In genomic region chr1:87149422-87149821, GRCm38 (mm10) we compare ENCODE assay signal across 23 mouse cellular contexts. TPM values are rescaled to one million over a fixed set of nuclear protein-coding genes. Genes with fewer than 3 reads are reported as not detected.
DNase-seq lines count a peak whose midpoint lies in the region; ATAC-seq and TF ChIP-seq lines count a peak whose summit lies in the region.
"Had no signal": no experiment of that assay in that cellular context is flagged by ENCODE, and none has a peak within 500 bp of the region (broad histone marks: within the 10 kb centered on the region; RNA-seq: fewer than 3 reads in every experiment).

No protein-coding gene starts in this region.

- 0 out of 2 replicates have a peak, but pooled peaks have one; percentile 16 for ATAC-seq in forebrain, embryonic 11.5 days (replicated peaks; ENCODE audit: low FRiP score)
- no peak for ATAC-seq in forebrain, postnatal 0 days
- no peak for ATAC-seq in lung, postnatal 0 days
- ATAC-seq: forebrain, embryonic 14.5 days; Patski had no signal

- H3K27me3 ChIP-seq in forebrain, embryonic 11.5 days (ENCODE audit: control insufficient read depth, insufficient read depth, low read length), result peaks cover 31% of the 10 kb centered on the region
- H3K27me3 ChIP-seq in forebrain, postnatal 0 days (ENCODE audit: insufficient read depth, low read length), result peaks cover 35% of the 10 kb centered on the region
- H3K27me3 ChIP-seq in lung, postnatal 0 days (replicated peaks; ENCODE audit: insufficient read depth, low read length), result peaks cover 31% of the 10 kb centered on the region
- no peaks in the 10 kb centered on the region for H3K27me3 ChIP-seq in splenic B cell, adult 2 months (ENCODE audit: control insufficient read depth, insufficient read depth, low read length, poor library complexity, severe bottlenecking)

- no peak overlapping the region for H3K9ac ChIP-seq in forebrain, embryonic 11.5 days (ENCODE audit: low read length)
- H3K9ac ChIP-seq in forebrain, postnatal 0 days, result no peak overlapping the region
- no peak overlapping the region for H3K9ac ChIP-seq in lung, postnatal 0 days (replicated peaks; ENCODE audit: low read depth)
- H3K9ac ChIP-seq: heart, embryonic 13.5 days; limb, embryonic 12.5 days had no signal

- TF ChIP-seq CTCF in forebrain, postnatal 0 days (IDR thresholded peaks at IDR 0.05; ENCODE audit: low read depth), result no peak
- no peak for TF ChIP-seq CTCF in lung, postnatal 0 days (IDR thresholded peaks at IDR 0.05)

- no peaks in the 10 kb centered on the region for H3K36me3 ChIP-seq in forebrain, embryonic 11.5 days (ENCODE audit: control insufficient read depth, insufficient read depth, low read length)
- no peaks in the 10 kb centered on the region for H3K36me3 ChIP-seq in forebrain, postnatal 0 days (ENCODE audit: insufficient read depth)
- H3K36me3 ChIP-seq in lung, postnatal 0 days (ENCODE audit: insufficient read depth, low read length), result no peaks in the 10 kb centered on the region
- H3K36me3 ChIP-seq in splenic B cell, adult 2 months (ENCODE audit: control insufficient read depth, insufficient read depth, low read length, poor library complexity, severe bottlenecking), result no peaks in the 10 kb centered on the region
- H3K36me3 ChIP-seq: heart, embryonic 13.5 days; limb, embryonic 12.5 days had no signal

- H3K27ac ChIP-seq in forebrain, embryonic 11.5 days (ENCODE audit: low read depth, low read length), result no peak overlapping the region
- no peak overlapping the region for H3K27ac ChIP-seq in forebrain, postnatal 0 days (ENCODE audit: low read depth, low read length)
- H3K27ac ChIP-seq in lung, postnatal 0 days (ENCODE audit: low read length), result no peak overlapping the region
- H3K27ac ChIP-seq: heart, embryonic 13.5 days; limb, embryonic 12.5 days had no signal

- TF ChIP-seq EP300 in lung, postnatal 0 days (IDR thresholded peaks at IDR 0.05), result no peak

- no peaks in the 10 kb centered on the region for H3K9me3 ChIP-seq in forebrain, embryonic 11.5 days (ENCODE audit: control insufficient read depth, low read length)
- no peaks in the 10 kb centered on the region for H3K9me3 ChIP-seq in forebrain, postnatal 0 days (ENCODE audit: low read length)
- H3K9me3 ChIP-seq in lung, postnatal 0 days (ENCODE audit: low read length), result no peaks in the 10 kb centered on the region
- H3K9me3 ChIP-seq: heart, embryonic 13.5 days; limb, embryonic 12.5 days had no signal

- no peak overlapping the region for H3K4me3 ChIP-seq in forebrain, embryonic 11.5 days (ENCODE audit: low read depth, low read length)
- no peak overlapping the region for H3K4me3 ChIP-seq in forebrain, postnatal 0 days (ENCODE audit: low read depth, low read length)
- no peak overlapping the region for H3K4me3 ChIP-seq in lung, postnatal 0 days (ENCODE audit: low read depth, low read length)
- H3K4me3 ChIP-seq: heart, embryonic 13.5 days; limb, embryonic 12.5 days had no signal

- 26% methylated on average over 13 of the region's 13 CpGs for WGBS in forebrain, embryonic 11.5 days
- 36% methylated on average over 13 of the region's 13 CpGs for WGBS in forebrain, postnatal 0 days
- 28% methylated on average over 13 of the region's 13 CpGs for WGBS in lung, postnatal 0 days

- peaks cover 8% of the 10 kb centered on the region for H3K4me1 ChIP-seq in forebrain, embryonic 11.5 days (replicated peaks; ENCODE audit: control insufficient read depth, insufficient read depth, low read length)
- H3K4me1 ChIP-seq in forebrain, postnatal 0 days (ENCODE audit: insufficient read depth), result no peaks in the 10 kb centered on the region
- H3K4me1 ChIP-seq in lung, postnatal 0 days (ENCODE audit: insufficient read depth, low read depth, low read length), result no peaks in the 10 kb centered on the region

- no peak for DNase-seq in forebrain, embryonic 11.5 days (ENCODE audit: low spot score)
- DNase-seq in forebrain, postnatal 0 days, result no peak
- DNase-seq in lung, postnatal 0 days (ENCODE audit: low spot score), result peak; percentile 12
- DNase-seq in lung, postnatal 14 days, result no peak
- DNase-seq in embryo, embryonic 9.5 days (ENCODE audit: extremely low spot score), result peak; percentile 38
- DNase-seq in splenic B cell, adult 2 months (ENCODE audit: low read depth, low spot score), result peak; percentile 8
- DNase-seq in cerebellum, adult 9-10 months, result no peak
- no peak for DNase-seq in adrenal gland, postnatal 14 days
- DNase-seq: cerebellum, adult 9-11 months; gastrocnemius, postnatal 10 days; kidney, adult 2 months; lung, adult 2 months; thymus, postnatal 14 days had no signal

- no peak overlapping the region for H3K4me2 ChIP-seq in forebrain, embryonic 11.5 days (ENCODE audit: low read depth, low read length, severe bottlenecking)
- no peak overlapping the region for H3K4me2 ChIP-seq in forebrain, postnatal 0 days (ENCODE audit: low read depth)
- H3K4me2 ChIP-seq in lung, postnatal 0 days (replicated peaks; ENCODE audit: low read depth, low read length), result no peak overlapping the region
- H3K4me2 ChIP-seq: heart, embryonic 13.5 days; limb, embryonic 12.5 days had no signal

RNA-seq across cellular contexts. Expression of gene Ecel1, which starts 6.9 kb away (rescaled TPM):
- polyA plus RNA-seq in forebrain, embryonic 11.5 days (2014; fragmentation: Nextera tagmentation; extraction: Ambion mirVana), result 5.4 and 6.2 TPM in 2 replicates
- total RNA-seq in forebrain, postnatal 0 days (2014; rRNA removed), result 19.1 and 36.1 TPM in 2 replicates
- 17.8 and 28.5 TPM in 2 replicates for polyA plus RNA-seq in forebrain, postnatal 0 days (2015; fragmentation: Nextera tagmentation; extraction: Ambion mirVana)
- polyA plus RNA-seq in lung, postnatal 0 days (2015; fragmentation: Nextera tagmentation; extraction: Ambion mirVana), result 0.17 and 0.39 TPM in 2 replicates
- 0.70 and 2.6 TPM in 2 replicates for total RNA-seq in adrenal gland, postnatal 14 days (2021)
- total RNA-seq: hematopoietic stem cell, adult 5-6 weeks; monocyte, adult 5-6 weeks had no signal
- polyA plus RNA-seq: lung, adult 2 months had no signal

RNA-seq across cellular contexts. Expression of gene Akp3, which starts 24.6 kb away (rescaled TPM):
- not detected in 2 replicates for polyA plus RNA-seq in forebrain, embryonic 11.5 days (2014; fragmentation: Nextera tagmentation; extraction: Ambion mirVana)
- not detected in 2 replicates for total RNA-seq in forebrain, postnatal 0 days (2014; rRNA removed)
- not detected in 2 replicates for polyA plus RNA-seq in forebrain, postnatal 0 days (2015; fragmentation: Nextera tagmentation; extraction: Ambion mirVana)
- not detected in 2 replicates for polyA plus RNA-seq in lung, postnatal 0 days (2015; fragmentation: Nextera tagmentation; extraction: Ambion mirVana)
- not detected in 2 replicates for total RNA-seq in adrenal gland, postnatal 14 days (2021)
- total RNA-seq: adrenal gland, adult 18-20 months; gastrocnemius, postnatal 10 days; hematopoietic stem cell, adult 5-6 weeks; monocyte, adult 5-6 weeks had no signal
- polyA plus RNA-seq: forebrain, embryonic 14.5 days; heart, embryonic 13.5 days; kidney, adult 2 months; limb, embryonic 12.5 days; lung, adult 2 months; neural tube, embryonic 14.5 days had no signal

RNA-seq across cellular contexts. Expression of gene Prss56, which starts 33.7 kb away (rescaled TPM):
- polyA plus RNA-seq in forebrain, embryonic 11.5 days (2014; fragmentation: Nextera tagmentation; extraction: Ambion mirVana), result not detected in 2 replicates
- total RNA-seq in forebrain, postnatal 0 days (2014; rRNA removed), result 3.1 and 4.0 TPM in 2 replicates
- polyA plus RNA-seq in forebrain, postnatal 0 days (2015; fragmentation: Nextera tagmentation; extraction: Ambion mirVana), result 2.5 and 4.3 TPM in 2 replicates
- polyA plus RNA-seq in lung, postnatal 0 days (2015; fragmentation: Nextera tagmentation; extraction: Ambion mirVana), result not detected in 2 replicates
- not detected in 2 replicates for total RNA-seq in adrenal gland, postnatal 14 days (2021)
- total RNA-seq: adrenal gland, adult 18-20 months; gastrocnemius, postnatal 10 days; hematopoietic stem cell, adult 5-6 weeks; monocyte, adult 5-6 weeks had no signal
- polyA plus RNA-seq: kidney, adult 2 months; large intestine, adult 2 months; limb, embryonic 12.5 days; lung, adult 2 months had no signal

RNA-seq across cellular contexts. Expression of gene Chrnd, which starts 41.0 kb away (rescaled TPM):
- polyA plus RNA-seq in forebrain, embryonic 11.5 days (2014; fragmentation: Nextera tagmentation; extraction: Ambion mirVana), result 0.07 TPM in 1 of 2 replicates, not detected in the other
- total RNA-seq in forebrain, postnatal 0 days (2014; rRNA removed), result not detected in 2 replicates
- polyA plus RNA-seq in forebrain, postnatal 0 days (2015; fragmentation: Nextera tagmentation; extraction: Ambion mirVana), result not detected in 2 replicates
- polyA plus RNA-seq in lung, postnatal 0 days (2015; fragmentation: Nextera tagmentation; extraction: Ambion mirVana), result not detected in 2 replicates
- not detected in 2 replicates for total RNA-seq in adrenal gland, postnatal 14 days (2021)
- total RNA-seq: adrenal gland, adult 18-20 months; hematopoietic stem cell, adult 5-6 weeks; monocyte, adult 5-6 weeks had no signal
- polyA plus RNA-seq: forebrain, embryonic 14.5 days; heart, embryonic 13.5 days; kidney, adult 2 months; large intestine, adult 2 months; neural tube, embryonic 14.5 days; Patski had no signal

RNA-seq across cellular contexts. Expression of gene Alpi, which starts 48.0 kb away (rescaled TPM):
- not detected in 2 replicates for polyA plus RNA-seq in forebrain, embryonic 11.5 days (2014; fragmentation: Nextera tagmentation; extraction: Ambion mirVana)
- total RNA-seq in forebrain, postnatal 0 days (2014; rRNA removed), result not detected in 2 replicates
- polyA plus RNA-seq in forebrain, postnatal 0 days (2015; fragmentation: Nextera tagmentation; extraction: Ambion mirVana), result not detected in 2 replicates
- polyA plus RNA-seq in lung, postnatal 0 days (2015; fragmentation: Nextera tagmentation; extraction: Ambion mirVana), result not detected in 2 replicates
- total RNA-seq in adrenal gland, postnatal 14 days (2021), result not detected in 2 replicates
- total RNA-seq: adrenal gland, adult 18-20 months; gastrocnemius, postnatal 10 days; hematopoietic stem cell, adult 5-6 weeks; monocyte, adult 5-6 weeks had no signal
- polyA plus RNA-seq: embryonic facial prominence, embryonic 14.5 days; forebrain, embryonic 14.5 days; heart, embryonic 13.5 days; kidney, adult 2 months; limb, embryonic 12.5 days; lung, adult 2 months; neural tube, embryonic 14.5 days had no signal

Comparison
In these comparisons a context has a peak if more than half of its experiments do, and no peak if none do; other contexts are left out.
1. DNase-seq: peak in lung, postnatal 0 days (single experiment), embryo, embryonic 9.5 days (single experiment) and splenic B cell, adult 2 months (single experiment); none in forebrain, embryonic 11.5 days (single experiment), forebrain, postnatal 0 days (single experiment), lung, postnatal 14 days (single experiment), cerebellum, adult 9-10 months (single experiment) and adrenal gland, postnatal 14 days (single experiment).